Mouse (Mus musculus) naive thymus-derived CD4-positive, alpha-beta T cell, adult 5 months (primary cell): ENCODE data around the gene Car11. TPM values are rescaled to one million over a fixed set of nuclear protein-coding genes. Genes with fewer than 3 reads are reported as not detected.

Source experiments
- polyA plus RNA-seq: library from polyadenylated mRNA; unstranded; fragments of 100-300 nt; shearing (Covaris generic); gene quantifications from one replicate; pipeline ENCODE4 v1.2.1, GENCODE M21; 2017

Gene Car11
- 4.5 TPM for polyA plus RNA-seq

DNA sequence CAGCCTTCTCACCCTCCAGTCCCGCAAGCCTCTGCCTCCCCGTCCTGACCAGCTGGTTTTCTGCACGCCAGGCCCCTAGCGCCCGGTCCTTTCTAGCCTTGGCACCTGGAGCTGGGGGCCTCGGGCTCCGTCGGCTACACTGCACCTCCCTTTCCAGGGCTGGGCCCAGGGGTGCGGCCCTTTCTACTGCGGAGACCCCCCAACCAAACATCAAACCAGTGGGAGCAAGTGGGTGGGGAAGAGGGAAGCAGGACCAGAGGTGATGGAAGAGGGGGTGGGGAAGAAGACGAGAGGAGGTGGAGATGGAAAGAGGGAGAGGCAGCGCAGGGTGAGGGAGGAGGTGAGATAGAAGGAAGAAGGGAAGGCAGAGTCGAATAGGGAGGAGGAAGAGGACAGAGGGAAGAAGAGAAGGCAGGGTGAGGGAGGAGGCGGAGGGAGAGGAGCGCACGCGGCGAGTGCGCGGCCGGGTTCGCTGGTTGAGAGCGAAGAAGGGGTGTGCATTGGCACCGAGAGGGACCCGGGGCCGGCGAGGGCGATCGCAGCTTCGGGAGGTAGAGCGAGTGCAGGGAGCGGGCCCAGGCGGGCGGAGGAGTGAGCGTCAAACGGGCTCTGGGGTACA is at the start of gene Car11:
Car11 (plus strand) TSS at position 321 of the 619 bp plus-strand sequence.

DNA sequence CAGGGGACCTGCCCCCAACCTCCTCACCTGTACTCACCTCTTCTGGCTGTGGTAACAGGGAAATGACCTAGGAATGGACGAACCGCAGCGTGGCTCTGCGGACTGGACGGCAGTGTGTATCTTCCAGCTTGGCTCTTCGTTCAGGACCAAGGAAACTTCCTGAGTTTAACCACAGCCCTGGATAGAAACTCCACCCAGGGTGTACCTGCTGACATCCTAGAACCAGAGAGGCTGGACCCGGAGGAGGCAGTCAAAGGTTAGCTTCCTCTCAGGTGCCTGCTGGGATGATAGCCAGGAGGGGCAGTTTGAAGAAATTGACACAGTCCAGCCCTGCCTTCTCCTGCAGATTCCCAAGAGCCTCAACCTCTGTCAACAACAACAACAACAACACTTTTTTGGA is 33.5 kb upstream of the Car11 start, which contains the start of gene Fut2:
Fut2 (minus strand) TSS at position 234 of the 400 bp plus-strand sequence.

DNA sequence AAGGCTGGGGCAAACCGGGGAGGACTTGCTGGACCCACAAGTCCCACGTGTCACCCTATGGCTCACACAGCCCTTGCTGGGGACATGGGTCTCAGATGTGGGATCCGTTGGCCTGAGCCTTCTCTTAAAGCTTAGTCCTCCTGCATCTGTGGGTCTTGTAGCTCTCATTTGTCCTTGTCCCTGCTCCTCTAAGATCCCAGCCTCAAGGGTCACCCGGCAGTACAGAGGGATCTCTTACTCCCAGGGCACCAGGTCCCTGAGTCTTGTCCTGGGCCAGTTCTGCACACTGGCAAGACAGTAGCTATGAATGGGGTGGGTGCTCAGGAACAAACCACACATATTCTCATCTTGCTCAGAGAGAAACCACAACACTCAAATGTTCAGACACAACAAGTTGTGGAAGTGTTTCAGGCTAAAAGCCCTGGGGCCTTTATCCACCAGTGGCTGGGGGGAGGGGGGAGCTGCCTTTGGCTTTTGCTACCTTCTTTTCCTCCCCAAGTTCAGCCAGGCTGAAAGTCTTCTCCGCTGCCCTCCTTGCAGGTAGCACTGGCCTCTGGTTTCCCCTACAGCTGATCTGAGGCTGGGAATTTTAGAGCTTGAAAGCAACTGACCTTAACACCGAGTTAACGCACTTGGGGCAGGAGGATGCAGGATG is 16.1 kb upstream of the Car11 start, which contains the start of gene Ntn5:
Ntn5 (plus strand) TSS at position 627 of the 655 bp plus-strand sequence.

DNA sequence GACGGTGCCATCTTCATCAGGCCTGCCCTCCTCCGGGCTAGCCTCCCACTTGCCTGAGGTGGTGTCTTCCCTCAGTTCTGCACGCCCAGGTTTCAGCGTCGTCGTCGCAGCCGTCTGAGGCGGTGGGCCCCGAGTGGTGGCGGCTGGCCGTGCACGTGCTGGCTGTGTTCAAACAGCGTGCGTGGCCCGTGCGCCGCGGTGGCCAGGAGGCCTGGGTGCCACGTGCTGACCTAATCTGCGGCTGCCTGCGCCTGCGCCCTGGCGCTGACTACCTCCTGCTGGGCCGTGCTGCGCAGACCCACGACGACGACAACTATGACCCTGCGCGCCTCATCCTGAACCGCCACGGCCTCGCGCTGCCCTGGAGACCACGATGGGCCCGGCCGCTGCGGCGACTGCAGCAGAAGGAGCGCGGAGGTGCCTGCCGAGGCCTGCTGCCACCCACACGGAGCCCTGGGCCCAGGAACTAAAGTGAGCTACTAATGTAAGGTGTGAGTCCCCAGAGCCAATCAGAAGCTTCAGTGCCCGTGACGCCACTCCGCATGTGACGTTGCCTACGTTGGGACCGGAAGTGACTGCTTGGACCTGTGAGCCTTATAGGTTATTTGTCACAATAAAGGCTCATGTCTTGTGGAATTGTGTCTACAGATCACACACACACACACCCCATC is 5.6 kb upstream of the Car11 start, which contains the start of gene Sec1:
Sec1 (minus strand) TSS at position 482 of the 671 bp plus-strand sequence.

DNA sequence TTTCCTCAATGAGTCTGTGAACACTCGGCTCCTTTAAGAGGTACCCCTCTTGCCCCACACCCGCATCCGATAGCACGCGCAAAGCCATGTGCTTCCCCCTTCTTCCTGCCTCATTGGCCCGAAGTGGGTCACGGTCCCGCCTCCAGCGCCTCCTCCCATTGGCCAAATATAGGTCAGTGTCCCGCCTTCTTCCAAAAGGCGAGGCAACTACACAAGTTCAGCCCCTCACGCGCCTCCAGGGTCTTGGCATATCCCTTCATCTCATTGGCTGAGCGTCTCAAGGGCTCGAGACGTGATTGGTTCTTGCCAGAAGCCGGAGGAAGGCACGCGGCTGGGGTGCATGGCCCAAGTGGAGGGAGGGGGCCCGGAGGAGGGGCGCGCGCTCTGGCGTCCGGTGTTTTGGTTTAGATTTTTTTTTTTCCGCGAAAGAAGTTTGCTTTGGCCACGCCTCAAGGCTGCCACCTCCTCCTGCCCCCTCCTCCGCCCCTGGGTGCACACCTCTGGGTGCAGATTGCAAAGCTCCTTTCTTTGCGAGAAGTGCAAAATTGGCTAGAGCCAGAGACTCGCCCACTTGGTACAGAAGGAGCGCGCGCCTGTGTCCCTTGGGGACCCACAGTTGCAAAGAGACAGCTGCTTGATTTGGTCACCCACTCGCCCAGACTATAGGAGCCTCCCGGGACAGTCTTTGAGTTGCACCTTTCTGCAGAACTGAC is 5.2 kb downstream of the Car11 start, which contains the start of gene Dbp:
Dbp (plus strand) TSS at position 359 of the 713 bp plus-strand sequence.

DNA sequence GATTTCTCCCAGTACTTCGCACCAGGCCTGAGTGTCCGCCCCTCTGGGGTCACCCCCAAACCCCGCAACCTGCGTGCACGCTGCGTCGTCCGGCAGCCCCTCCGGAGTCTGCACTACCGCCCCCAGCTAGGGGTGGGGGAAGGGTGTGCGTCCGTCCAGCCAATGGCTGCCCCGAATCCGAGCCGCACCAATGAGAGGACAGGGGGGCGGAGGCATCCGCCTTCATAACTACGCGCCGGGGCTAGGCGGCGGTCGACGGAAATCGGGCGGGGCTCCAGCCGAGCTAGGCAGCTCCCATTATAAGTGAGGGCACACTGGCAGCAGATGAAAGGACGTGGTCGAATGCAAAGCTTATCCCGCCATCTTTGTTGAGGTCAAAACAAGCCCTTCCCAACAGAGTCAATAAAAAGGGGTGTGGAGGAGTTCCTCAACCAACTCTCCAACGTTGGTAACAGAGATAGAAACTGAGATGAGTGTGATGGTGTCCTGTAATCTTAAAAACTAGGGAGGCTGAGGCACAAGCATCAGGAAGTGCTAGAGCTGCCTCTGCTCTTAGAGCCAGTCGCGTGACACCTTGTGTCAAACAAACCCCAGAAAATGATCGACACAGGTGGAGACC is 15.6 kb downstream of the Car11 start, which contains the start of gene Rpl18:
Rpl18 (plus strand) TSS at position 368 of the 619 bp plus-strand sequence.

DNA sequence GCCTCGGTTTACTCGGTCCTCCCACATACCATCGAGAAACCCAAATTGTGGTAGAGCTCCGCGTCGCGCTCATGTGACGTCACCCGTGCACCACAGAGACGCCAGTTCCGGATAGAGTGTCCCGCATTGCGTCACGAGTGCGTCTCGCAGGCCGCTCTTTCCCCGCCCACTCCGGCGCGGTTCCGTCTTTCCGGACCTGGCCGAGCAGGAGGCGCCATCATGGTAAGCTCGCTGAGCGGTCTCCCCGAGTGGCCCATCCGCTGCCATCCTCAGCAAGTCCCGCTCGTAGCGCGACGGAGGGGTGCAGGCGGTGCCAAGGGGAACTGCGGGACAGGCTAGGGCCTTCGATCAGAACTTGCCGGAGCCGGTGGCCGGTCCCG is 18.3 kb downstream of the Car11 start, which contains the start of gene Sphk2:
Sphk2 (minus strand) TSS at position 85 of the 380 bp plus-strand sequence.

DNA sequence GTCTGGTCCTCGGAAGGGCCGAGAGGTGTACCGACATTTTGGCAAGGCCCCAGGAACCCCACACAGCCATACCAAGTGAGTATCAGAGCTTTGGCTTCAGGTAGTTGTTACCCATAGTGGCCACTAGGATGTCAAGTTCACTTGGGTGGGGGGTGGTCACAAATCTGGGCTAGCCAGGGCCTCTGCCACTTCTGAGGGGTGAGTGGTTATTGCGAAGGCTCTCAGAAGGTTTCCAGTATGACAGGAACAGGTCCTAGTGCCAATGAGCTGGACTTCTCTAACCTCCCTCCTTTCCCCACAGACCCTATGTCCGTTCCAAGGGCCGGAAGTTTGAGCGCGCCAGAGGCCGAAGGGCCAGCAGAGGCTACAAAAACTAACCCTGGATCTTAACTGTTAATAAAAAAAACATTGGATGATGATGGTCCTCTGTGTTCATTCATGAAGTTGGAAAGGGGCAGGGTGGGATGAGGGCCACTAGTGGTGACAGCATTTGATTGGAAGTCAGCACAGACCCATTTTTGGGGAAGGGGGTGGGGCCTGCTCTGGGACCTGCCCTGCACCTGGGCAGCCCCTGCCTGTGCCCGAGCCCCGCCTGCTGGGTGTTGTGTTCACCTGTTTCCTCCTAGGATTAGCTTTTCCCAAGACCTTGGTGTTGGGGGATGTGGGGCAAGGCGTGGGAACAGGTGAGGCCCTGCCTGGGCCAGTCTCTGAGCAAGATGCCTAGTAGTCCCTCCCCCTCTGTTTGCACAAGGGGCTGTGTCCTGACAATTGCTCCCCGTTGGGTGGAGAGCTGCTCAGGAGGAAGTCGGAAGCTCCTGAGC is 21.0 kb downstream of the Car11 start, which contains the start of gene Fam83e:
Fam83e (plus strand) TSS at position 800 of the 821 bp plus-strand sequence.

DNA sequence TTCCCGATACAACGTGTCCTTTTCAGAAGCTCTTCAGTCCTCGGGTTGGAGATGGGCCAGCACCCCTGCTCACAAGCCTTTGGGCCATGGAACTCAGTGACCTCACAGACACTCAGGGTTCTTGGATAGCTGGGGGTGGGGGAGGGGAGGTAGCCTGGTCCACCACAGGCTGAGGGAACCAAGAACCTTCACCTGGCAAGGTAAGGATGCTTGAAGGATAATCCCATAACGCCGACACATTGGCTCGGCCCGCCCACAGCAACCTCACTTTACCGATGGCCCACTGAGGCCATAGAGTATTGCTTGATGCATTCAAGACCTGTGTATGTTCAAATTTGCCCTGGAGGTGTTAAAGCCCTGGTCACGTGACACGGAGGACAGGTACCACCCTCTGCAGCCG is 26.1 kb downstream of the Car11 start, which contains the start of gene Spaca4:
Spaca4 (minus strand) TSS at position 101 of the 400 bp plus-strand sequence.

Other genes starting within 250 kb of the Car11 start
- gene Ftl1, start 240.0 kb upstream of the Car11 start, polyA plus RNA-seq: 2,872 TPM
- 198 TPM for gene Bax, start 232.9 kb upstream of the Car11 start, polyA plus RNA-seq
- gene Tulp2, start 218.0 kb upstream of the Car11 start, polyA plus RNA-seq: 6.5 TPM
- not detected for gene Gm45808, start 213.0 kb upstream of the Car11 start, polyA plus RNA-seq
- 0.16 TPM for gene Dhdh, start 211.0 kb upstream of the Car11 start, polyA plus RNA-seq
- 133 TPM for gene Nucb1, start 189.4 kb upstream of the Car11 start, polyA plus RNA-seq
- gene Ppp1r15a, start 173.6 kb upstream of the Car11 start, polyA plus RNA-seq: 587 TPM
- 1.0 TPM for gene Plekha4, start 173.5 kb upstream of the Car11 start, polyA plus RNA-seq
- 0.66 TPM for gene Hsd17b14, start 144.9 kb upstream of the Car11 start, polyA plus RNA-seq
- 123 TPM for gene Bcat2, start 129.7 kb upstream of the Car11 start, polyA plus RNA-seq
- gene Fgf21, start 84.4 kb upstream of the Car11 start, polyA plus RNA-seq: not detected
- not detected for gene Fut1, start 82.6 kb upstream of the Car11 start, polyA plus RNA-seq
- not detected for gene Izumo1, start 78.0 kb upstream of the Car11 start, polyA plus RNA-seq
- gene Rasip1, start 72.4 kb upstream of the Car11 start, polyA plus RNA-seq: 0.41 TPM
- gene Mamstr, start 59.9 kb upstream of the Car11 start, polyA plus RNA-seq: not detected
- gene Fut2, start 33.4 kb upstream of the Car11 start, polyA plus RNA-seq: not detected
- 0.26 TPM for gene Ntn5, start 15.8 kb upstream of the Car11 start, polyA plus RNA-seq
- gene Sec1, start 5.4 kb upstream of the Car11 start, polyA plus RNA-seq: 0.16 TPM
- 15.3 TPM for gene Dbp, start 5.2 kb downstream of the Car11 start, polyA plus RNA-seq
- gene Rpl18, start 15.6 kb downstream of the Car11 start, polyA plus RNA-seq: 1,856 TPM
- gene Sphk2, start 18.2 kb downstream of the Car11 start, polyA plus RNA-seq: 19.2 TPM
- gene Fam83e, start 21.4 kb downstream of the Car11 start, polyA plus RNA-seq: 0.36 TPM
- gene Spaca4, start 26.0 kb downstream of the Car11 start, polyA plus RNA-seq: not detected
- gene Lmtk3, start 83.9 kb downstream of the Car11 start, polyA plus RNA-seq: not detected
- 4.7 TPM for gene Sult2b1, start 84.8 kb downstream of the Car11 start, polyA plus RNA-seq
- 138 TPM for gene Cyth2, start 114.7 kb downstream of the Car11 start, polyA plus RNA-seq
- gene Kcnj14, start 124.9 kb downstream of the Car11 start, polyA plus RNA-seq: 0.17 TPM
- gene Grwd1, start 131.1 kb downstream of the Car11 start, polyA plus RNA-seq: 39.5 TPM
- gene Kdelr1, start 172.9 kb downstream of the Car11 start, polyA plus RNA-seq: 47.7 TPM
- 0.66 TPM for gene Grin2d, start 178.5 kb downstream of the Car11 start, polyA plus RNA-seq
- gene Syngr4, start 196.9 kb downstream of the Car11 start, polyA plus RNA-seq: not detected
- 3.1 TPM for gene Tmem143, start 197.1 kb downstream of the Car11 start, polyA plus RNA-seq
- gene Emp3, start 221.6 kb downstream of the Car11 start, polyA plus RNA-seq: 369 TPM
- 2.1 TPM for gene Ccdc114, start 224.2 kb downstream of the Car11 start, polyA plus RNA-seq